Mouse (Mus musculus) Patski (cell line): Measurements from ENCODE around the gene Clic4. TPM values are rescaled to one million over a fixed set of nuclear protein-coding genes. Genes with fewer than 3 reads are reported as not detected.

Source experiments
- ATAC-seq: fragments of 100-300 bp; one replicate; pipeline ENCODE4 v1.8.0; 2021
- CTCF ChIA-PET: fragments of 350-600 bp; sonication (Branson Sonifier 250); formaldehyde crosslinking; loops from one replicate; lab custom pipeline; 2022; ENCODE audit warnings: inconsistent platforms; lab: Charles Lee
- POLR2A ChIA-PET: fragments of 350-600 bp; sonication (Branson Sonifier 250); formaldehyde crosslinking; loops from one replicate; lab custom pipeline; 2022; ENCODE audit warnings: antibody characterized with exemption, inconsistent platforms; lab: Charles Lee
- DNase-seq: peaks from one replicate; pipeline ENCODE4 v3.0.0-alpha.2; 2011; ENCODE audit warnings: low read depth, low spot score
- H3K27me3 ChIP-seq: fragments of 371-371 bp; one replicate; pipeline ENCODE4 v1.5.1; 2021
- CTCF ChIP-seq: fragments of 100-300 bp; IDR thresholded peaks from one replicate; pipeline ENCODE4 v1.5.1; 2021
- in situ Hi-C: fragments of 300-500 bp; cut with MboI; formaldehyde crosslinking; loops from 3 replicates; pipeline ENCODE4 v1.11.1; 2018; ENCODE audit warnings: low pct_unique_long_range_greater_than_20kb, mixed read lengths
- polyA plus RNA-seq: library from polyadenylated mRNA; unstranded; gene quantifications from one replicate; pipeline ENCODE4 v1.2.3, GENCODE M21; 2021

The Clic4 gene
- polyA plus RNA-seq, 1 experiment from 2014 or later, result 196 TPM

DNA sequence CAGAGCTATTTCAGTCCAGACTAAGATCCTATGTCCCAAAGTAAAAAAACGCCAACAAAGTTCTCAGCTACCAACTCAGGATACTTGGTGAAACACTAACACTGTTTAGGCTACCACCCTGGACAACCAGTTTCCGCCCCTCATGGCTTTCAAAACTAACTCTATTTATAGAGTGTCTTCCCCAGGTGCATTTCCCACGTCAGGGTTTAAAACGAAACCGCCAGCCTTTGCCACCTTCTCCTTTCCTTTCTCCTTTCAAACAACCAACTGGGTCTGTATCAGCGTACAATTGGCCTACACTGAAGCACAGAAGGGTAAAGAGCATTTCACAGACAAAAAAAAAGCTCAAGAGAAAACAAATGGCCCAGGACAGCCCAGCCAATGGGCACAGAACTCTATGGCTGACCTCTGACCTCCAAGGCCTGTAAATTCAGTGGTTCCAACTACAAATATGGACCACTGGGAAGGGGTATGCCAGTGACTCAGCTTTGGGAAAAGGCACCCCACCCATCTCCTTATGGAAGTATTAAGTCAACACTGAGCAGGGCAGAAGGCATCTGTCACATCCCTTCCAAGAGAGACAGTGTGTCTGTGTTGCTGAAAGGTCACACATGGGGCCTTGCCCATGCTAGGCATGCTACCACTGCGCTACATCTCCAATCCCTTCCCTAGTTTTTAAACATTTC, 2.8 kb downstream of the Clic4 start:
- ChIA-PET CTCF (interaction anchor here (1.0 to 2.3 kb wide), 5 partner anchors 12 to 51 kb away, joined by 3 to 13 read pairs (median 5); no protein-coding TSS in a partner anchor), POLR2A (interaction anchor here (0.7 to 2.7 kb wide), 6 partner anchors 9 to 48 kb away, joined by 3 to 9 read pairs (median 3); no protein-coding TSS in a partner anchor)
- no peak for ATAC-seq
- in situ Hi-C loops, result loop anchor here (5.0 kb wide), 1 partner anchor 43 kb away; no protein-coding TSS in a partner anchor
- no peaks in the 10 kb centered on the region for H3K27me3 ChIP-seq
- TF ChIP-seq CTCF, result no peak
- no peak for DNase-seq

- DNase-seq (no peak), ATAC-seq (no peak)
- in situ Hi-C loops, result loop anchor here (5.0 kb wide), 1 partner anchor 45 kb away; no protein-coding TSS in a partner anchor
- TF ChIP-seq CTCF, result no peak
- POLR2A ChIA-PET, result interaction anchor here (0.6 to 2.0 kb wide), 6 partner anchors 9 to 117 kb away, joined by 4 to 10 read pairs (median 6); no protein-coding TSS in a partner anchor
- CTCF ChIA-PET, result interaction anchor here (1.1 to 1.7 kb wide), 2 partner anchors 17 to 48 kb away, joined by 3 to 4 read pairs; no protein-coding TSS in a partner anchor
- no peaks in the 10 kb centered on the region for H3K27me3 ChIP-seq
Measured at GRCm38 (mm10) chr4:135267521-135267920, 5.1 kb downstream of the Clic4 start.

DNA sequence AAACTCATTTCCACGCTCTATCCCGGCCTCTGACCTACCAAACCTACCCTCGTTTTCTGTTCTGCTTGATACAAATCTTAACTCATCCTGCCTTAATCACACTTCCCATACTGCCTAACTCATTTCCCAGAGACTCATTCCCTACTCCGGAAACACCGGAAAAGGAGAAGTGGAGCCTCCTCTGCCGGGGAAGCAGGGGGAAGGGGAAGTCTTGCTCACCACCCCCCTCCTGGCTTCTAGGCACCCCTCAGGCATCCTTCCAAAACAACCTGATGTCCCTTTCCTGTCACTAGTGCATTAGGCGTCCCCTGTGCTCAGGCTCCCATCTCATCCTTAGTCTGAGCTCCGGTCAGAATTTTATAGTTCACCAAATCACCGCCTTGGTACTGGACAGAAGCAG, 5.6 kb downstream of the Clic4 start:
- POLR2A ChIA-PET, result interaction anchor here (0.6 to 2.0 kb wide), 4 partner anchors 10 to 117 kb away, joined by 5 to 10 read pairs (median 7); no protein-coding TSS in a partner anchor
- DNase-seq (no peak), ATAC-seq (no peak)
- CTCF ChIA-PET, result interaction anchor here (1.1 to 1.7 kb wide), 3 partner anchors 16 to 52 kb away, joined by 3 to 4 read pairs (median 3); no protein-coding TSS in a partner anchor
- no peak for TF ChIP-seq CTCF
- in situ Hi-C loops, result loop anchor here (5.0 kb wide), 1 partner anchor 45 kb away; no protein-coding TSS in a partner anchor
- no peaks in the 10 kb centered on the region for H3K27me3 ChIP-seq

- ChIA-PET CTCF (no interaction called here), POLR2A (interaction anchor here (0.6 kb wide), 1 partner anchor 10 kb away, joined by 3 read pairs; no protein-coding TSS in a partner anchor)
- TF ChIP-seq CTCF, result no peak
- DNase-seq (no peak), ATAC-seq (no peak)
- H3K27me3 ChIP-seq, result no peaks in the 10 kb centered on the region
- in situ Hi-C loops, result loop anchor here (5.0 kb wide), 1 partner anchor 38 kb away; no protein-coding TSS in a partner anchor
Measured at GRCm38 (mm10) chr4:135260434-135260833, 12.2 kb downstream of the Clic4 start.

DNA sequence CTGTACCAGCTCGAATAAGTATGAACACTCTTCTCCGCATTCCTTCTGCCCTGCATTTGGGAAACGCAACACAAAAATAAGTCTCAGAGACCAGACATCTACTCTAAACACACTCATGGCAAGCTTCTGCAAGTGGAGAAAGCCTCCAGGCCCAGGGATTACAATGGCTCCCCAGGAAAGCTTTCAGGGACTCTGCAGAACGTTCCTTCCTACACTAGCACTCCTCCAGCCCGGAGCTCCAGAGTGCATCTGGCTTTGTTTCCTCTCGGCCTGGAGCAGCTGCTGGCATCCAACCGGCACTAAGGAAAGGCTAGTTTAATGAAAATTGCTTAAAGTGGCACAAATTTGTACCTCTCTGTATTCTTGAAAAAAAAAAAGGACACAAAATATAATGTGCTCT, 14.1 kb downstream of the Clic4 start:
- ChIA-PET CTCF (interaction anchor here (1.3 to 1.8 kb wide), 2 partner anchors 11 to 39 kb away, joined by 3 to 5 read pairs; no protein-coding TSS in a partner anchor), POLR2A (interaction anchor here (0.7 to 1.0 kb wide), 5 partner anchors 9 to 165 kb away, joined by 3 to 4 read pairs (median 3); partner anchors contain the start of gene Clic4)
- in situ Hi-C loops, result no loop called here
- TF ChIP-seq CTCF, result no peak
- DNase-seq, result no peak
- H3K27me3 ChIP-seq, result no peaks in the 10 kb centered on the region
- no peak for ATAC-seq

DNA sequence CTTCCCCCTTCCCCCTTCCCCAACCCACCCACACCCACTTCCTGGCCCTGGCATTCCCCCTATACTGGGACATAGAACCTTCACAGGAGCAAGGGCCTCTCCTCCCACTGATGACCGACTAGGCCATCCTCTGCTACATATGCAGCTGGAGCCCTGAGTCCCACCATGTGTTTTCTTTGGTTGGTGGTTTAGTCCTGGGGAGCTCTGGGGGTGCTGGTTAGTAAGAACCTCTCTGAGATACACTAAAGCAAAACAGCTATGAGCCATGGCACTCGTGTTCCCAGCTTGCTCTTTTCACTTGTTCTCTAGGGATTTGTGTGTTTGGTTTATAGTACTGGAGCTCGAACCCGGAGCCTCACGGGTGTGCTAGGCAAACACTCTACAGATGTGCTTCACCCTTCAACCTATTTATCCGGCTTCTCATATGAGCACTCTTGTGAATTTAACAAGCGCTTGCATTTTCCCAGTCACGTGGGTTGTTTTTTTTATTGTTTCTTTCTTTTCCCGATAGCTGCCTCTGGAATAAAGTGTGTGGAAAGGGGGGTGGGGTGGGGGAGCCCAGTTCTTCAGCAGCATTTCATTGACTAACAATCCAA, 14.6 kb downstream of the Clic4 start:
- DNase-seq (no peak), ATAC-seq (no peak)
- TF ChIP-seq CTCF, result no peak
- CTCF ChIA-PET, result interaction anchor here (0.6 to 1.8 kb wide), 2 partner anchors 11 to 37 kb away, joined by 3 to 5 read pairs; no protein-coding TSS in a partner anchor
- in situ Hi-C loops, result no loop called here
- POLR2A ChIA-PET, result interaction anchor here (1.0 to 1.3 kb wide), 4 partner anchors 9 to 52 kb away, joined by 3 to 7 read pairs (median 4); partner anchors contain the start of gene Clic4
- H3K27me3 ChIP-seq, result no peaks in the 10 kb centered on the region

- in situ Hi-C loops, result no loop called here
- TF ChIP-seq CTCF, result no peak
- POLR2A ChIA-PET, result interaction anchor here (1.3 kb wide), 1 partner anchor 11 kb away, joined by 7 read pairs; no protein-coding TSS in a partner anchor
- CTCF ChIA-PET, result no interaction called here
- DNase-seq (no peak), ATAC-seq (no peak)
- no peaks in the 10 kb centered on the region for H3K27me3 ChIP-seq
Measured at GRCm38 (mm10) chr4:135256536-135257450, 15.8 kb downstream of the Clic4 start.

DNA sequence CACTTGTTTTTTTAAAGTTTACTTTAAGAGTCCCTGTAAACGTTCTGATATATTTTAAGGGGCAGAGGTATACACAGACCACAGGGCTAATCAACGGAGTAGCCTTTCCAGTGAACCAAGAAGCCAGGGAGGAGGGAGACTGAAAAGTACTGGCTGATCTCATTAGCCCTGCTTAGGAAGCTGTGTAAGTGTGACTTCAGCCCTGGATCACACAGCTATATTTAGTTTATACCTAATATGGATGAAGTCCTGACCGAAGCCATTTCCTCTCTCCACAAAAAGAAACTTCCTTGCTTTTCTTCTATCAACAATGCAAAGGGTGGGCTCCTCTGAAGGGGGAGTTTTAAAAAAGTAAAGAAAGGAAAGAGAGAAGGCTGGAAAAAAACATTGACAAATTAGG, 17.8 kb downstream of the Clic4 start:
- CTCF ChIA-PET, result interaction anchor here (0.8 to 3.3 kb wide), 7 partner anchors 9 to 64 kb away, joined by 3 to 10 read pairs (median 4); partner anchors contain the start of gene Clic4
- no peak for ATAC-seq
- POLR2A ChIA-PET, result interaction anchor here (0.5 to 2.4 kb wide), 6 partner anchors 8 to 75 kb away, joined by 3 to 10 read pairs (median 3); partner anchors contain the start of gene Clic4
- H3K27me3 ChIP-seq, result no peaks in the 10 kb centered on the region
- in situ Hi-C loops, result no loop called here
- no peak for TF ChIP-seq CTCF
- no peak for DNase-seq

DNA sequence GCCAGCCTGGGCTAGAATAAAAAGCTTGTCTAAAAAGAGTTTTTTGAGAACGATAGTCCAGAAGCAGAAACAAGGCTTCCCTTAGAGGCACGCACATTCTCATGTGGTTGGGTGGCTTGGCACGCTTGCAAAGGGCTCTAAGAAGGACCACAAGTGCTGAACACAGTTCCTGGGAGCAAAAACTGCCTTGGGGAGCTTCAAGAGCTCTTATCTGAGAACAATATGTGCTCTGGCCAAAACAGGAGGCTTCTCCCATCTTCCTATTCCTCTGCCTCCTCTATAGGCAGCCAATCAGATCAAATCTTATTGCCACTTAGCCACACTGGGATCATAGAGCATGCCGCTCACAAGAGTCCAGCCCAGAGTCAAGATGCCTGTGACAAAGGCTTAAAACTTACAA, 18.3 kb downstream of the Clic4 start:
- ATAC-seq (no peak), DNase-seq (no peak)
- ChIA-PET POLR2A (interaction anchor here (0.5 to 2.4 kb wide), 7 partner anchors 8 to 75 kb away, joined by 3 to 10 read pairs (median 3); partner anchors contain the start of gene Clic4), CTCF (interaction anchor here (0.8 to 3.3 kb wide), 8 partner anchors 8 to 64 kb away, joined by 3 to 10 read pairs (median 4); partner anchors contain the start of gene Clic4)
- in situ Hi-C loops, result no loop called here
- H3K27me3 ChIP-seq, result no peaks in the 10 kb centered on the region
- TF ChIP-seq CTCF, result no peak
